Mouse (Mus musculus) limb, embryonic 14.5 days (tissue): ENCODE measurements around the gene Bicc1. TPM values are rescaled to one million over a fixed set of nuclear protein-coding genes. Genes with fewer than 3 reads are reported as not detected.
A peak's percentile ranks its signal among the peaks of the same experiment; 100 is the strongest.
"Not testable (repeated sequence)": the region's sequence is repeated elsewhere in the genome, so short reads cannot be mapped to it uniquely, and the experiment has no call there.

Experiments used
- ATAC-seq: fragments of 200-750 bp; cut with Nextera tagmentation; 2 replicates; pipeline ENCODE4 v1.8.0; 2017; ENCODE audit warnings: low read depth, moderate number of reproducible peaks, moderate TSS enrichment; ENCODE audit not compliant: low FRiP score
- DNase-seq: peaks from one replicate; pipeline ENCODE4 v3.0.0-alpha.2; 2015; ENCODE audit warnings: low spot score
- H3K27ac ChIP-seq: fragments of 300-500 bp; sonication (generic); replicated peaks from 2 replicates; pipeline ENCODE4 v1.5.1; 2014; ENCODE audit warnings: low read depth, mild to moderate bottlenecking, low read length, moderate library complexity, mixed read lengths
- H3K27me3 ChIP-seq: fragments of 300-500 bp; sonication (generic); 2 replicates; pipeline ENCODE4 v1.6.1; 2014; ENCODE audit warnings: low read length, mixed read lengths; ENCODE audit not compliant: control insufficient read depth, insufficient read depth
- H3K36me3 ChIP-seq: fragments of 300-500 bp; sonication (generic); 2 replicates; pipeline ENCODE4 v1.6.1; 2014; ENCODE audit warnings: mild to moderate bottlenecking, low read length, moderate library complexity, mixed read lengths; ENCODE audit not compliant: control insufficient read depth, insufficient read depth
- H3K4me1 ChIP-seq: fragments of 300-500 bp; sonication (generic); 2 replicates; pipeline ENCODE4 v1.6.1; 2014; ENCODE audit warnings: antibody characterized with exemption, low read length, mixed read lengths; ENCODE audit not compliant: control insufficient read depth, insufficient read depth
- H3K4me2 ChIP-seq: fragments of 300-500 bp; sonication (generic); replicated peaks from 2 replicates; pipeline ENCODE4 v1.6.1; 2014; ENCODE audit warnings: low read depth, mild to moderate bottlenecking, low read length, moderate library complexity; ENCODE audit not compliant: severe bottlenecking
- H3K4me3 ChIP-seq: fragments of 300-500 bp; sonication (generic); replicated peaks from 2 replicates; pipeline ENCODE4 v1.5.1; 2014; ENCODE audit warnings: low read length
- H3K9ac ChIP-seq: fragments of 300-500 bp; sonication (generic); 2 replicates; pipeline ENCODE4 v1.6.1; 2014; ENCODE audit warnings: mild to moderate bottlenecking, low read depth, low read length, moderate library complexity; ENCODE audit not compliant: severe bottlenecking
- H3K9me3 ChIP-seq: fragments of 300-500 bp; sonication (generic); 2 replicates; pipeline ENCODE4 v1.6.1; 2016; ENCODE audit warnings: low read length; ENCODE audit not compliant: control insufficient read depth
- POLR2A ChIP-seq: fragments of 200-500 bp; IDR thresholded peaks from 2 replicates; pipeline ENCODE4 v1.8.0; 2012; ENCODE audit warnings: inconsistent platforms, mild to moderate bottlenecking, moderate library complexity, borderline replicate concordance; ENCODE audit not compliant: insufficient read depth, insufficient read length; ENCODE audit errors: extremely low read depth
- WGBS: fragments of 180-500 bp; shearing (Covaris S2); extraction: QIAGEN DNeasy Blood & Tissue Kit; methylation state at CpG from one replicate; pipeline ENCODE4 v1.1.7; 2014; 5-methylcytosine and 5-hydroxymethylcytosine counted together
- polyA plus RNA-seq, 2 experiments: library from polyadenylated mRNA; depleted of rRNA in 1 of 2; stranded (reverse) in 1 of 2; unstranded in 1 of 2; fragments of >200 nt; fragmentation: Nextera tagmentation in 1 of 2; extraction: Ambion mirVana in 1 of 2; gene quantifications; 2 replicates each; pipeline versions ENCODE4 v1.2.1 to v1.2.3; 2012 to 2014

Bicc1 gene
- polyA plus RNA-seq, 2 experiments = 38.8 to 50.5 TPM

- no peaks in the 10 kb centered on the region for H3K27me3 ChIP-seq
- no peak overlapping the region for H3K9ac ChIP-seq
- H3K36me3 ChIP-seq = 0 out of 2 replicates have a peak, but pooled peaks cover 4% of the 10 kb centered on the region
- no peak for TF ChIP-seq POLR2A
- no peak overlapping the region for H3K4me2 ChIP-seq
- no peaks in the 10 kb centered on the region for H3K9me3 ChIP-seq
- 55% methylated on average over 8 of the region's 8 CpGs for WGBS
- H3K4me3 ChIP-seq = no peak overlapping the region
- H3K4me1 ChIP-seq = peaks cover 13% of the 10 kb centered on the region
- ATAC-seq (no peak), DNase-seq (peak; percentile 82)
- no peak overlapping the region for H3K27ac ChIP-seq
Observed at GRCm38 (mm10) chr10:70963599-70964193, 195.8 kb downstream of the Bicc1 start.

GRCm38 (mm10) chr10:70961641-70962040 is 197.9 kb downstream of the Bicc1 start:
- H3K4me1 ChIP-seq = peaks cover 2% of the 10 kb centered on the region; the same call in 1 of the 2 replicates
- H3K27ac ChIP-seq = no peak overlapping the region
- H3K4me2 ChIP-seq = no peak overlapping the region
- H3K9ac ChIP-seq = no peak overlapping the region
- TF ChIP-seq POLR2A = no peak
- H3K4me3 ChIP-seq = no peak overlapping the region
- no peaks in the 10 kb centered on the region for H3K9me3 ChIP-seq
- DNase-seq (no peak), ATAC-seq (no peak)
- 88% methylated on average over 8 of the region's 8 CpGs for WGBS
- H3K36me3 ChIP-seq = peaks cover 6% of the 10 kb centered on the region; the same call in 1 of the 2 replicates
- no peaks in the 10 kb centered on the region for H3K27me3 ChIP-seq

GRCm38 (mm10) chr10:70960396-70960795 is 199.1 kb downstream of the Bicc1 start:
- H3K36me3 ChIP-seq, H3K4me2 ChIP-seq, H3K9me3 ChIP-seq, H3K9ac ChIP-seq, H3K4me1 ChIP-seq, ATAC-seq, H3K27me3 ChIP-seq, DNase-seq, H3K4me3 ChIP-seq, H3K27ac ChIP-seq: not testable (repeated sequence)
- WGBS = 97% methylated on average over 6 of the region's 6 CpGs

DNA sequence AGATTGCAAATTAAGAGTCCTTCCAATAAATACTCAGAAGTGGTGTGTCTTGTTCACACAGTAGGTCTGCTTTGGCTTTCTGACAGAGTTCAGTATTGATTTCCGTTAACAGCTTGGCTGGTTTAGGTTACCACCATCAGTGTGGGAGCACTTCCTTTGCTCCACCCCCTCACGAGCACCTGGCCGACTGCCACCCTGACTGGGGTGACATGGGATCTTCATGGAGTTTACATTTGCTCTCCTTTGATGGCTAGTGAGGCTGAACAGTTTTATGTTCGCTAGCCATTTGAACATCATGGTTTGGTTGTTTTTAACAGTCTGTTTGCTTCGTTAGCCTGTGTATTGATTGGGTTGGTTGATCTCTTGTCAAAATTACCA is 206.7 kb downstream of the Bicc1 start:
- WGBS = 63% methylated on average over 5 of the region's 5 CpGs
- ATAC-seq = 0 out of 2 replicates have a peak, but pooled peaks have one; percentile 14
- no peak overlapping the region for H3K4me2 ChIP-seq
- DNase-seq = no peak
- no peak overlapping the region for H3K9ac ChIP-seq
- no peaks in the 10 kb centered on the region for H3K27me3 ChIP-seq
- TF ChIP-seq POLR2A = no peak
- no peak overlapping the region for H3K4me3 ChIP-seq
- no peak overlapping the region for H3K27ac ChIP-seq
- peaks cover 2% of the 10 kb centered on the region; the same call in 1 of the 2 replicates for H3K4me1 ChIP-seq
- H3K36me3 ChIP-seq = peaks cover 26% of the 10 kb centered on the region
- H3K9me3 ChIP-seq = no peaks in the 10 kb centered on the region

- Histone ChIP-seq H3K9ac (no peak overlapping the region), H3K4me3 (no peak overlapping the region), H3K27me3 (no peaks in the 10 kb centered on the region), H3K4me2 (no peak overlapping the region), H3K36me3 (peaks cover 28% of the 10 kb centered on the region), H3K4me1 (peaks cover 2% of the 10 kb centered on the region; the same call in 1 of the 2 replicates), H3K9me3 (no peaks in the 10 kb centered on the region), H3K27ac (no peak overlapping the region)
- 43% methylated on average over 11 of the region's 11 CpGs for WGBS
- peak; percentile 48; the same call in 1 of the 2 replicates for ATAC-seq
- peak; percentile 49 for DNase-seq
- TF ChIP-seq POLR2A = no peak
Observed at GRCm38 (mm10) chr10:70952056-70952769, 207.3 kb downstream of the Bicc1 start.
